Mouse (Mus musculus) embryonic fibroblast, embryonic 13.5 days (primary cell): ENCODE data around the gene Ppp1r12b.

Source experiments
- CTCF ChIP-seq: IDR thresholded peaks from 2 replicates; pipeline ENCODE4 v1.5.1; 2011; ENCODE audit warnings: mild to moderate bottlenecking, control low read depth, low read length, moderate library complexity, borderline replicate concordance; ENCODE audit not compliant: insufficient read depth
- POLR2A ChIP-seq: IDR thresholded peaks from 2 replicates; pipeline ENCODE4 v1.6.1; 2011; ENCODE audit warnings: low read depth, mild to moderate bottlenecking, control low read depth, low read length, moderate library complexity

GRCm38 (mm10) chr1:134989372-134989771 is 33.6 kb upstream of the Ppp1r12b start:
- TF ChIP-seq POLR2A (no peak), CTCF (peak; percentile 69; the same call in 1 of the 2 replicates)
